Mouse (Mus musculus): ENCODE results near the gene Senp7.

DNA sequence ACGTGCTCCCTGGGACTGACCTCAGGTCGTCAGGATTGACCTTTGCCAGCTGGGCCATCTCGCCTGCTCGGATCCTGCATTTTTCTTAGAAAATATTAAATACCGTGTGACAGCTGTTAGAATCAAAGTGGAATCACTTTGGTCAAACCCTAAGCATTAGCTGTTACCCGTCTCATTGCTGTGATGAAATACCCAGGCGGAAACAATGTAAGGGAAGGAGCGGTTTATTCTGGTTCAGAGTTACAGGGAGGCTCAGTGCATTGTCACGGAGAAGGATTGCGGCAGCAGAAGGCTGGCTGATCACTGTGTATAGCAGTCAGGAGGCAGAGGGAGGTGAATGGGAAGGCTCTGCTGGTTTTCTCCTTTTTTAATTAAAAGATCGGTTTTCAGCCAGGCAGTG lies 14.8 kb downstream of the Senp7 start:
- TF ChIP-seq CTCF (IDR thresholded peaks at IDR 0.05; ENCODE audit: extremely low read depth, insufficient read depth, insufficient read length, insufficient replicate concordance) (no peak), POLR2A (IDR thresholded peaks at IDR 0.05; ENCODE audit: low read depth, low read length) (no peak)

All from spleen, adult 2 months (tissue).